Mouse (Mus musculus) T-helper 17 cell (primary cell): ENCODE data around the gene Lamtor2.
"Not testable (repeated sequence)": the region's sequence is repeated elsewhere in the genome, so short reads cannot be mapped to it uniquely, and the experiment has no call there.

ENCODE experiments used
- in situ Hi-C, 2 experiments: fragments of 300-600 bp; cut with MboI, MseI; formaldehyde crosslinking; loops; 1 replicate in 1 of 2; 2 replicates in 1 of 2; pipeline ENCODE4 v1.15.1; 2025; ENCODE audit warnings: high pct_unique_total_duplicates in 2 of 2

Gene Lamtor2

DNA sequence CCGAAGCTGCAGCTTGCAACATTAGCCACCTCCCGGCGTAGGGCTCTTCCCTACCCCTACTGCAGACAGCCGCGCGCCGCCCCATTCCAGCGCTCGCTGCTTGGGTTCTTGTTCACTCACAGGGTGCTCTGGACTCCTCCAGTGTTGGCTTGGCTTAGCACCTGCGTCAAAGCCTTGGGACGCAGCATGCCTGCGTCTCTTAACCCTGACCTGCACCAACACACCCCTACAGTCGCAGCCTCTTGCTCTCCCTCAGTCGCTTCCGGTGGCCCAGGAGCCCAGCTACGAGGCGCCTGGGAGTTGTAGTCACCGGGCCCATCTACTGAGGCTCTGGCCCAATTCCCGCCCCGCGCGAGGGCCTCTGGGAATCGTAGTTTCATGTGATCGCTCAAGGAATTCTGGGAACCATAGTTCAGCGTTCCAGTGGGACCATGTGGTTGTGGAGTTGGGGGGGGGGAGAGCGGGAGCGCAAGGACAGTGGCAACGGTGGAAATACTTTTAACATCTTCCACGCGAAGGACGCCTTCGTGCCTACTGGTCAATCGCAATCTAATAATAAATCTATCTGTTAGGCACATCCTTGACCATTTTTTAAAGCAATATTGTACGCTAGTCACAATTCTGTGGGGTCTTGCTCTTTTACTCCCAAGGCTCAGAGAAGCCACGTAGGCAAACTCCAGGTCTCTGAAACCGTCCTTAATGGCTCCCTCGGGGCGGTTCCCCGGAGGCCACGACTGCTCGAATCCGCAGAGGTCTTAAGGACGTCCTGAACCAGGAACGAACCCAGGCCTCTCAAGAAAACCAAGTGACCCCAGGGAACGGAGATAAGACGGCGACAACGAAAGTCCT, at the start of gene Lamtor2:
TSS of gene Lamtor2 (minus strand) at position 399 of the 849 bp plus-strand sequence.
- in situ Hi-C loops: no loop called here

- in situ Hi-C loops: no loop called here
Observed at GRCm38 (mm10) chr3:88602466-88602865, 49.6 kb upstream of the Lamtor2 start.

DNA sequence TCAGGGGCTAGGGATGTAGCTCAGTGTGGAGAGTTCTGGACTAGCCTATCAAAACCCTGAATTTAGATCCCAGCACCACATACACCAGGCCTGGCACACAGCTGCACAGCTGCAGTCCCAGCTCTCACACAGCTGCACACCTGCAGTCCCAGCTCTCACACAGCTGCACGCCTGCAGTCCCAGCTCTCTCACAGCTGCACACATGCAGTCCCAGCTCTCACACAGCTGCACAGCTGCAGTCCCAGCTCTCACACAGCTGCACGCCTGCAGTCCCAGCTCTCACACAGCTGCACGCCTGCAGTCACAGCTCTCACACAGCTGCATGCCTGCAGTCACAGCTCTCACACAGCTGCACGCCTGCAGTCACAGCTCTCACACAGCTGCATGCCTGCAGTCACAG, 43.7 kb upstream of the Lamtor2 start:
- in situ Hi-C loops: loop anchor here in 1 of 2 experiments (10.0 kb wide), 1 partner anchor 148 kb away; no protein-coding TSS in a partner anchor

GRCm38 (mm10) chr3:88593893-88594580, 41.2 kb upstream of the Lamtor2 start:
- in situ Hi-C loops: loop anchor here in 1 of 2 experiments (10.0 kb wide), 1 partner anchor 151 kb away; no protein-coding TSS in a partner anchor

DNA sequence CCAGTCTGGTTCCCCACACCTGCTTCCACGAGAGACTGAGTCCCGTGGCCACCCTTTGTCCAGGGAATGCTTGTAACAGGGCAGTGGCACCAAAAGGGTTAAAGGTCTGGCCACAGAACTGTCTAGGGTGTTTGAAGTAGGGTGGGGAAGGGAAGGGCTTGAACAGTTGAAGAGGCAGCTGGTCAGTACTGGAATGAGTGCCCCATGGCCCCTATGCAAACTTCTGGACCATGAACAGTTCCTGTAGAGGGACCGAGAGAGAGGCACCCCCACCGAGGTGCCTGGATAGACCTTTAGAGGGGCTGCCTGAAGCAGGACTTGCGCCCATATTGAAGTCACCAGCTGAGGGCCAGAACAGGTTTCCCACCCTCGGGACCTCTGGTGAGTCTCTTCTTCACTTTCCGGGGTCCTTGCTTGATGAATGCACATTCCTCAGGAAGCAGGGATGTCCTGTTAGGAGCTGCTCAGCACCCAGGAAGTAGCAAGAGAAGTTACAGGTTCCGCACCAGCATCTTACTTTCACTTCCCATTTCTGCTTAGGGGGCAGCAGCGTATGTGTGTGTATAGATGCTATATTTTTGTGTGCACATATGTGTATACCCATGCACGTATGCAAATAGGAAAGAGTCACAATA, 40.2 kb upstream of the Lamtor2 start:
- in situ Hi-C loops: loop anchor here in 1 of 2 experiments (10.0 kb wide), 1 partner anchor 152 kb away; no protein-coding TSS in a partner anchor

GRCm38 (mm10) chr3:88591950-88592731, 39.3 kb upstream of the Lamtor2 start:
- in situ Hi-C loops: loop anchor here in 1 of 2 experiments (10.0 kb wide), 1 partner anchor 153 kb away; no protein-coding TSS in a partner anchor

DNA sequence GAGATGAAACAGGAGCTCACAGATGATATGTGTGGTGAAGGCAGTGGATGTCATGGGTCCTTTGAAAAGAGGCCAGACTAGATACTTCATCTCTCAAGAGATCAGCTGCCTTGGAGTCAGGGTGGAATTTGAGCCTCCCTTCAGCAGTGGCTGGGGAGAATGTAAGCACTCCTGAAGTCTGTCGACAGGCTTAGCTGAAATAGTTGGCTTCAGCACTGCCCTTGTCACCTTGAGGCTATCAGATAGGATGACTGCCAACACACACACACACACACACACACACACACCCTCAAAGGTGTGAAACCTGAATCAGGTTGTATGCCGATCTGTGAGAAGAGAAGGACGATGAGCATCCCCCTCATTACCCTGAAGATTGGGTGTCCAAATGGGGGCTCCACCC, 38.2 kb upstream of the Lamtor2 start:
- in situ Hi-C loops: loop anchor here in 1 of 2 experiments (10.0 kb wide), 1 partner anchor 154 kb away; no protein-coding TSS in a partner anchor

GRCm38 (mm10) chr3:88590246-88590645, 37.4 kb upstream of the Lamtor2 start:
- in situ Hi-C loops: loop anchor here in 1 of 2 experiments (10.0 kb wide), 1 partner anchor 155 kb away; no protein-coding TSS in a partner anchor

DNA sequence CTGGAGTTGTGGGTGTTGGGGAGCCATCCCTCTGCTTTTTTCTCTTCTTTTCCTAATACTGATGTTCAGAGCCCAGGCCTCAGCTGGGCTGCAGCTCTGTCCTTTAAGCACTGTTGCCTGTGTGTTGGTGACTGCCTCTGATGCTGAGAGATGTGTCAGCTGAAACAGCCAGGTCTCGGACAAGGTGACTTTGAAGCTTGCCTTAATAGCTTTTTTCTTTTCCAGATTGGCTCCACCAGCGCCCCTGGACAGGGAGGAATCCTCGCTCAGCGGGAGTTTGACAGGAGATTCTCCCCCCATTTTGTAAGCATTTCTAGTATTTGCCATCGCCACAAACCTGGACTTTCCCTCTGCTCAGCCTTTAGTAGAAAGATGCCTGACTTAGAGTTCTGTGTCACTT, 33.8 kb upstream of the Lamtor2 start:
- in situ Hi-C loops: no loop called here

DNA sequence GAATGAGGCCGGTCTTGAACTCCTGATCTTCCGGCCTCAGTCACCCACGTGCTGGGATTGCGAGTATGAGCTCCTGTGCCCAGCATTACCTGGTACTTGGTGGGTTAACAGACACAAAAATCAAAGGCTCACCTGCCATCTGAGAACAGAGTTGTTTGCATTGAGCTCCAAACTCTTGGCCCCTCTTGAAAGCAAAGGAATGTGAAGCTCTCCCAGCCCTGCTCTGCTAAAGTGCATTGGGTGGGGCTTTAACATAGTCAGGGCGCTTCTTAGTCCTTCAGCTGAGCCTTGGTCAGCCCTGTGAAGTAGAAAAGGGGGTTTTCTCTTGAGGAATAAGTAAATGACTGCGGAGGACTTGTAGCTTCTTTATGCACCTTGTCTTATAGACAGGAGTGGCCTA, 32.9 kb upstream of the Lamtor2 start:
- in situ Hi-C loops: no loop called here

- in situ Hi-C loops: no loop called here
Observed at GRCm38 (mm10) chr3:88579454-88580117, 26.7 kb upstream of the Lamtor2 start.

DNA sequence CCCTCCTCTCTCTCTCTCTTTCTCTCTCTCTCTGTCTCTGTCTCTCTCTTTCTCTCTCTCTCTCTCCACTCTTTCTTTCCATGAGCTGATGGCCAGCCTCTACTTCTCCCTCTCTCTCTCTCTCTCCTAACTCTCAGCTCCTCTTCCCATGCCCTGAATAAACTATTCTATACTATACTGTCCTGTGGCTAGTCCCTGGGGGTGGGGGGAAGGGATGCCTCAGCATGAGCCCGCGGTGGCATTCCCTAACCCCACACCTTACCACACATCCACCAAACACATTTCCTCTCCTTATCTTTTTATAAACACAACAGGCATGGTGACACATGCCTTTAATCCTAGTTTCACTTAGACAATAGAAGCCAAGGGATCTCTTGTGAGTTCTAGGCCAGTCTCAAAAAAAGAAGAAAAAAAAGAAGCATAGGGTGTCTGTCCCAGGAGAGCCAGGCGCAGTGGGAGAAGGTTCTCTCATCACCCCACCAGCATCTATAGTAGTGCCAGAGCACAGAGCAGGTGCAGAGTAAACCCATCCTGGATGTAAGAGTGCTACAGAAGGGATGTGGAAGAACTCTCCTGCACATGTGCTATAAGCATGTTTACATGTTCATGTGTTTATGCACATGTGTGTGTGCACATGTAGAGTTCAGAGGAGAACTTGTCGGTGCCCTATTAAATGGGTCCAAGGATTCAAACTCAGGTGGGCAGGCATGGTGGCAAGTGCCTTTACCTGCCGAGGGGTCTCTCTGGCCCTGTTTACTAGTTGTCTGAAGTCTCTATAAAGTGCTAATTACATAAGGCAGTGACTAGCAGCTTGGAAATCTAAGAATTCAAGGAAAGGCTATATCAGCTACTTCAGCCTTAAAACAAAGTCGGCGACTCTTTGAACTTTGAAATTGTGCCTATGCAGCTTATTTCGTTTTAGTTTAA, 25.9 kb upstream of the Lamtor2 start:
- in situ Hi-C loops: no loop called here

DNA sequence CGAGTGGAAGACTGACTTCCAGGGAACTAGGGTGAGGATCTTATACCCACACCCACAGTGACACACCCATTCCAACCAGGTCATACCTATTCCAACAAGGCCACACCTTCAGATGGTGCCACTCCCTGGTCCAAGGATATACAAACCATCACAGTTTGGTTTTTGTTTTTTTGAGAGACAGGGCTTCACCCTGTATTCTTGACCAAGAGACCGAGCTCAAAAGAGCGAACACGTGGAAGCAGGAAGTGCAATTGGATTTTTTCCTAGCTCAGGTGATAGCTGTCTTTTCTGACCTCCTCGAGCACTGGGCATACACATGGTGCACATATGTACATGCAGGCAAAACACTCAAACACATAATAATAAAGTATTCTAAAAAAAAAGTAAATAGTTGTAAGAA, 25.0 kb upstream of the Lamtor2 start:
- in situ Hi-C loops: not testable (repeated sequence)

GRCm38 (mm10) chr3:88575540-88575939, 22.7 kb upstream of the Lamtor2 start, which contains the start of gene Ssr2:
TSS of gene Ssr2 (plus strand) at chr3:88575876.
- in situ Hi-C loops: no loop called here

DNA sequence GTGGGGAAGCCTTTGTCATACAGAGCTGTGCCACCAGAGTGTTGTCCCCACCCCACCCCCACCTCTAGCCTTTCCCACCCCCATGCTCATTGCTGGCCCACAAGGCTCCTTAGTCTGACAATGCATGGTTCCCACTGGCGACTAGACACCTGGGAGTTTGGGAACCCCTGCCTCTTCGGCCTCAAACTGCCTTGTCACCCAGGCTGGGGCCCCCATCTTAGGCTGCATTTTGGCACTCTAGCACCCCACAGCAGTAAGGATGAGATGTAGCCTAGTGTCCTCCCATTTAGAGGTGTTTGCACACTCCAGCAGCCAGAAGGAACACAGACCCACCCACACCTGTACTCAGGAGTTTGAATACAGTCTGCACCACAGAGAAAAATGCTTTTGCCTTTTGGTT, 20.9 kb upstream of the Lamtor2 start:
- in situ Hi-C loops: no loop called here

GRCm38 (mm10) chr3:88572835-88573234, 20.0 kb upstream of the Lamtor2 start:
- in situ Hi-C loops: no loop called here

- in situ Hi-C loops: no loop called here
Observed at GRCm38 (mm10) chr3:88571856-88572255, 19.0 kb upstream of the Lamtor2 start.

- in situ Hi-C loops: no loop called here
Observed at GRCm38 (mm10) chr3:88570341-88570740, 17.5 kb upstream of the Lamtor2 start.

- in situ Hi-C loops: no loop called here
Observed at GRCm38 (mm10) chr3:88569694-88570093, 16.8 kb upstream of the Lamtor2 start.
